In genomic region chr2:52474570-52474969, GRCm38 (mm10) we compare ENCODE assay signal across 14 mouse cellular contexts.
"Had no signal": no experiment of that assay in that cellular context is flagged by ENCODE, and none has a peak within 500 bp of the region (broad histone marks: within the 10 kb centered on the region; RNA-seq: fewer than 3 reads in every experiment).

No protein-coding gene starts in this region.

- H3K27ac ChIP-seq: limb, embryonic 15.5 days; liver, embryonic 12.5 days; midbrain, embryonic 10.5 days; neural tube, embryonic 15.5 days had no signal

- H3K4me3 ChIP-seq: limb, embryonic 15.5 days; liver, embryonic 12.5 days; midbrain, embryonic 10.5 days; myocyte; neural tube, embryonic 15.5 days had no signal

- H3K4me1 ChIP-seq: midbrain, embryonic 10.5 days; neural tube, embryonic 15.5 days had no signal

- H3K36me3 ChIP-seq: limb, embryonic 15.5 days; liver, embryonic 12.5 days; midbrain, embryonic 10.5 days had no signal

- H3K9me3 ChIP-seq: limb, embryonic 15.5 days; liver, embryonic 12.5 days; midbrain, embryonic 10.5 days; neural tube, embryonic 15.5 days had no signal

- H3K4me2 ChIP-seq: limb, embryonic 15.5 days; liver, embryonic 12.5 days; lung, embryonic 14.5 days; neural tube, embryonic 15.5 days had no signal

- DNase-seq: kidney, postnatal 10 days; layer of hippocampus, postnatal 36 days; lung, embryonic 14.5 days; lung, postnatal 10 days; lung, postnatal 4 days; midbrain, embryonic 14.5 days; right cerebral cortex, adult 18-20 months; right cerebral cortex, postnatal 25 days; thymus, postnatal 14 days had no signal

- H3K9ac ChIP-seq: limb, embryonic 15.5 days; liver, embryonic 12.5 days; lung, embryonic 14.5 days; neural tube, embryonic 15.5 days had no signal

- H3K27me3 ChIP-seq: limb, embryonic 15.5 days; liver, embryonic 12.5 days; neural tube, embryonic 15.5 days had no signal

- ATAC-seq: liver, embryonic 12.5 days had no signal
